Mouse (Mus musculus) bone marrow, adult 2 months (tissue): ENCODE measurements at regions not wholly inside any gene's neighbourhood (a gene's known extent, or its start where the extent isn't known, plus 50 kb on each side); places are given as distances from the start of the nearest gene placed in this dataset.
A peak's percentile ranks its signal among the peaks of the same experiment; 100 is the strongest.

ENCODE experiments used
- H3K27ac ChIP-seq: fragments of 200-500 bp; 2 replicates; pipeline ENCODE4 v1.5.1; 2012; ENCODE audit warnings: low read depth, mild to moderate bottlenecking, control low read depth, inconsistent platforms, low read length; ENCODE audit not compliant: control insufficient read depth, poor library complexity, insufficient read depth
- H3K4me1 ChIP-seq: fragments of 200-500 bp; 2 replicates; pipeline ENCODE4 v1.6.1; 2011; ENCODE audit warnings: low read length; ENCODE audit not compliant: control insufficient read depth, insufficient read depth
- H3K4me3 ChIP-seq: fragments of 200-500 bp; replicated peaks from 2 replicates; pipeline ENCODE3; 2011; ENCODE audit warnings: mild to moderate bottlenecking, low read depth, low read length, control low read depth; ENCODE audit not compliant: control insufficient read depth
- CTCF ChIP-seq: fragments of 200-500 bp; IDR thresholded peaks from 2 replicates; pipeline ENCODE4 v1.5.1; 2011; ENCODE audit warnings: low read length, control low read depth; ENCODE audit not compliant: control insufficient read depth, insufficient read depth
- POLR2A ChIP-seq: fragments of 200-500 bp; IDR thresholded peaks from 2 replicates; pipeline ENCODE4 v1.6.1; 2011; ENCODE audit warnings: low read depth, mild to moderate bottlenecking, control low read depth, low read length, borderline replicate concordance; ENCODE audit not compliant: control insufficient read depth
- WGBS: fragments of 180-500 bp; shearing (Covaris S2); methylation state at CpG from one replicate; pipeline ENCODE4 v1.1.7; 2018; 5-methylcytosine and 5-hydroxymethylcytosine counted together

GRCm38 (mm10) chr2:75118348-75118926 is 292.8 kb downstream of the Mtx2 start:
- no peaks in the 10 kb centered on the region for H3K4me1 ChIP-seq
- TF ChIP-seq POLR2A (no peak), CTCF (no peak)
- no peak overlapping the region for H3K4me3 ChIP-seq
- no peak overlapping the region for H3K27ac ChIP-seq
- 83% methylated on average over 8 of the region's 8 CpGs for WGBS

DNA sequence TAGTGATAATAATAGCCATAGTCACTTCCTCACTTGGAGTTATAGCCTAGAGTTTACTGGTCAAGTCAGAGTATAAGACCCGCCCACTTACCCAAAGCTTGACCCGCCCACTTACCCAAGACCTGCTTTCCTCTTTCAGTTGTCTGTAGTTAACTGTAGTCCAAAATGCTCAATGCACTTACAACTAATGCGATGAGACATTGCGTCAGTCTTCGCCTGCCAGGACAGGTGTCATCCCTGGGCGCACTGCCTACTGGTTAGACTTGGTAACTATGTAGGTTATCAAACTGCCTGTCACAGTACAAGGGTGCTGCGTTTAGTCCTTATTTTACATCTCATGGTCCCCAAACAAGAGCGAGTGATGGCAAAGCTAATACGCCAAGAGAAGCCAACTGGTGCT is 294.0 kb downstream of the Mtx2 start:
- TF ChIP-seq CTCF, result no peak
- TF ChIP-seq POLR2A, result no peak
- no peaks in the 10 kb centered on the region for H3K4me1 ChIP-seq
- no peak overlapping the region for H3K4me3 ChIP-seq
- WGBS, result 83% methylated on average over 9 of the region's 9 CpGs
- no peak overlapping the region for H3K27ac ChIP-seq

DNA sequence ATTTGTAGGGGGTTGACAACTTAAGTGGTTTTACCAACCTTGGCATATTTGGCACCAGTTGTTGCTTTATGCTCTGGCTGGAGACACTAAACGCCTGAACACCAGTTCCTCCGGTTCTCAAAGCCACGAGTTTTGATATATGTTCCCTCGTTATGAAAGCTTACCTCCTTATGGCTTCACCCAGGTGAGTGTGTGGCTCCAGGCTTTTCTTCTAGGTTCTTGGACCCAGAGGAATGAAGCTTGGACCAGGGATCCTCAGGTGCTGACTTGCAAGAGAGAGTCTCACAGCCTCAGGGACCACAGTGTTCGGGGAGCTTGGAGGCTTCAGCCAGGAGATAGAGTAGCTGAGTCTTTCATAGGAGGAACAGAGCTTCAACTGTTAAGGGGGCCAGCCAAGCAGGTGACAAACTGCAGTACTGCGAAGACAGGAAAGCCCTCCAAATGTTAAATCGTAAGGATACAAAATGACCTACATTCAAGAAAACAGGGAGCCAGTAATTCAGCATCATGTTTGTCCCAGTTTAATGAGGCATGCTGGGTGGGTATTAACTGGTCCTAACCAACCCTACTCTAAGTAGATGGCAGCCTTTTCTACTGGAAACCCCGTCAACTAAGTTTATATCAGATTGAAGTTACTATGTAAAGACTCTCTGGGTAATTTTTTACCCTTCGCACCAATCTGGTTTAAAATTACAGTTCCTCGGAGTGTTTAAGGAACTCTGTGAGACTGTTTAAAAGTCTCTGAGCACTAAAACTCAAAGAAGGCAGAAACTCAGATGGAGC is 307.9 kb downstream of the Mtx2 start:
- Histone ChIP-seq H3K4me1 (no peaks in the 10 kb centered on the region), H3K27ac (no peak overlapping the region), H3K4me3 (no peak overlapping the region)
- TF ChIP-seq CTCF (no peak), POLR2A (no peak)
- WGBS, result 68% methylated on average over 10 of the region's 10 CpGs

DNA sequence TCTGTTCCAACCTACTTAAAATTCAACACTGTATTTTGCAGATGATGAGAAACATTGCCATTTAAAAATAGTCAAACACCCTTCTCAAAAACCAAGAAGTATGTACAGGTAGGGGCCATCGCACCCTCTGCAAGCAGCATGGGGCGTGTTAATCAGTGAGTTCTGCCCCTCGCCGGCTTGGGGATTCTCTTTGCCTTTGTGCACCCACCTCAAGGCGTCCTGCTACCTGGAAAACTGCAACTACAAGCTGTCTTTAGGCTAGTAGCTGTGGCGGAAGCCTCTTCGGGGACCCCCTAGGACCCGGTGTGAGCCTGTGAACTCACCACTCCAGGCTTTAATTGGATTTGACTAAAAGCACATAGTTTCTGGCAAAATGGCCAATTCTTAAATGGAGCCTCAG is 311.0 kb downstream of the Mtx2 start:
- WGBS, result 39% methylated on average over 8 of the region's 8 CpGs
- Histone ChIP-seq H3K27ac (no peak overlapping the region), H3K4me1 (no peaks in the 10 kb centered on the region), H3K4me3 (no peak overlapping the region)
- no peak for TF ChIP-seq CTCF
- no peak for TF ChIP-seq POLR2A

DNA sequence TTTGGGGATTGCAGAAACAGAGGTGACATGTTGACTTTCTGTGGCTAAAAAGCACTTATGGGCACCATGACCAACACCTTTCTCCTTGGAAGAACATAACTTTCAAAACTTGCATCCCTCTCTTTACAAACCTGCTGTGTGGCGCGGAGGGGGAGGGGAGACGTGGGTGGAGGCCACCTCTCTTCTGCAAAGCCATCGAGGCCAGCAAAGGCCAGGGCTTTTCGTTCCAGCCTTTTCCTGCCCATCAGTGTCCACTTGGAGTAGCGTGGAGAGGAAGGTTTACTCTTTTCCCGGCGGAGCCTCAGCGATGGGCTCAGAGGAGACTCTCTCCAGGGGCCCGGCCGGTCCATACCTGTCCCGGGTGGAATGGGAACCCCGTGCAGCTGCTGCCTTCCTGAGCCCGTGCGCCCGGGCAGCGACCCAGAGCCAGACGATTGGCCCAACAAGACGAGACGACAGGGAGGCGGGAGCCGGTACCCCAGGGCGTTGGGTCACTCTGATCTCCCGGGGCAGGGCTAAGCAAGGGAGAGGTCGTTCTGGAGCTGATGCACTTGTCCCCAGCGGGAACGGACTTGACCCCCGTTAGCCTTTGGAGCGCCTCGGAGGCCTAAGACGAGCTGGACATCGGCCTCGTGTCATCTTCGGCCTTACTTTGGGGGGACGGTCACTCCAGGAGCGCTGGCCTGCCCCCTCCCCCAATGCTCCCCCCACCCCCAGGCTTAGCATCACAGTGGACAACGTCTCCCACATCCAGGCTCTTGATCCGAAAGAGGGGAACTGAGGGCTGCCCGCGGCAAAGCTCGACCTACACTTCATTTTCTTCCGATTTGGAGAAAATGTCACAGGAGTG is 311.8 kb downstream of the Mtx2 start:
- H3K4me1 ChIP-seq, result no peaks in the 10 kb centered on the region
- TF ChIP-seq CTCF, result no peak
- no peak for TF ChIP-seq POLR2A
- H3K27ac ChIP-seq, result no peak overlapping the region
- 3% methylated on average over 42 of the region's 42 CpGs for WGBS
- no peak overlapping the region for H3K4me3 ChIP-seq

DNA sequence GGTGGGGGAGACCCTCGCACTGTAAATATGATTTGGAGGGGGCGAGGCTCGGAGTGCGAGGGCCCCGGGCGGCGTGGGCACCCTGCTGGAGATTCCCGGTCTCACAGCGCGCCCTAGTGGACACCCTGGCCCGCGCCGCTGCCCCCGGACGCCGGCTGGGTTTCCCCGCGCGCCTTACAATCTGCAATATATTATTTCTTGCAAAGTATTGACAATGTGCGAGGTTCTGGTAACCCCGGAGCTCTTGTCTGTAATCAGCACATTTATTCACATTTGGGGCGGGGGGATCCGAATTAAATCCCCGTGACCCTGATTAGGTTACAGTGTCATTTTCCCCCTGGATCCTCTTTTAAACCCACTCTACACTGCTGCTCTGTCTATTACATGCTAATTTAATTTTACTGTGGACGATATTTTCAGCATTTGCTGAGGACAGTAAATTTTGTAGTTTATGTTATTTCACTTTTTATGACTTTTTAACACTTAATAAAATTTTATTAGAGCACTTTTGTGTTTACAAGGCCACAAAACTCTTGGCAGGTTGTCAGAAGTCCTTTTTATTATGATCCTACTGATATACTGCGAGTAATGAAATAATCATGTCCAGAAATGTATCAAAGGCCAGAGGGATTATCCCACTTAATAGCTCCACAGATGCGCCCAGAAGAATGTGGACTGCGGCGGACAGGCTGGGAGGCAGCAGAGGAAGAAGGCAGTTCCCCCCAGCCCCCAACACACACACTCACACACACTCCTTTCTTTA is 312.6 kb downstream of the Mtx2 start:
- no peak overlapping the region for H3K4me3 ChIP-seq
- no peak for TF ChIP-seq POLR2A
- TF ChIP-seq CTCF, result peak; percentile 16; the same call in 1 of the 2 replicates
- 6% methylated on average over 29 of the region's 29 CpGs for WGBS
- H3K27ac ChIP-seq, result no peak overlapping the region
- no peaks in the 10 kb centered on the region for H3K4me1 ChIP-seq

DNA sequence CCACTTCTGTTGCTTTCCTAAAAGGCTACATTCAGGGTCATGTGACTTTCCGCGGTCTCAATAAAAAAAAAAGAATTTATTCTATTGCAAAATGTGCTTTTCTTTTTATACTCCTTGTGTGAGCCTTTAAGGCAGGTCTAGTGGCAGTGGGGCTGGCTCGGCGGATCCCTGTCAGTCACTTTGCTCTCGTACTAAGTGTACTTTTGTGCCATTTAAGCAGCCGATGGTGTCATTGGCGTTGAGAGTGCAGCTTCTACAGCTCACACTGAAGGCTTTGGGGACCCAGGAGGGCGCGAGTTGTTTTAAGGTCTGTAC is 313.1 kb downstream of the Mtx2 start:
- no peak overlapping the region for H3K27ac ChIP-seq
- WGBS, result 37% methylated on average over 9 of the region's 9 CpGs
- no peaks in the 10 kb centered on the region for H3K4me1 ChIP-seq
- no peak for TF ChIP-seq CTCF
- no peak for TF ChIP-seq POLR2A
- no peak overlapping the region for H3K4me3 ChIP-seq

DNA sequence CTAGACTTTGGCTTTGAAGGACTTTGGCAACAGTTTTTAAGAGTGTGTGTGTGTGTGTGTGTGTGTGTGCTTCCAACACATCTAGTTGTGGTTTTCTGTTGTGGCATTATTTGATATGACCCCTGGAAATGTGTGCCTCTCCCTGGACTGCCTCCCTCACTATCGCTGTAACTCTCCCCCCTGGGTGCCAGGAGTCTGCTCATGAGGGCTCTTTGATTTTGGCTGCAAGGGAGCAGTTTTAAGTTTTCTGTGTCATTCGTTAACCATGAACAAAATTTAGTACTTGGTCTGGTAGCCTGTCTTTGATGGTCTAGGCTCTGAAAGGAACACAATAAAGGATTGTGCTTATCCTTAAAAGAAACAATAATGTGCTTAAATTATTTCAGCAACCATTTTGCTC is 313.9 kb downstream of the Mtx2 start:
- no peak overlapping the region for H3K4me3 ChIP-seq
- WGBS, result 77% methylated on average over 2 of the region's 2 CpGs
- TF ChIP-seq CTCF, result no peak
- TF ChIP-seq POLR2A, result no peak
- H3K4me1 ChIP-seq, result no peaks in the 10 kb centered on the region
- no peak overlapping the region for H3K27ac ChIP-seq
